Mouse (Mus musculus) brain, embryonic 14.5 days (tissue): ENCODE measurements at regions not wholly inside any gene's neighbourhood (a gene's known extent, or its start where the extent isn't known, plus 50 kb on each side); places are given as distances from the start of the nearest gene placed in this dataset.

Source experiments
- CTCF ChIP-seq: fragments of 200-500 bp; IDR thresholded peaks from 2 replicates; pipeline ENCODE4 v1.5.1; 2012; ENCODE audit warnings: inconsistent platforms, mild to moderate bottlenecking, moderate library complexity, borderline replicate concordance; ENCODE audit not compliant: insufficient read depth, insufficient read length; ENCODE audit errors: extremely low read depth
- POLR2A ChIP-seq: fragments of 200-500 bp; IDR thresholded peaks from 2 replicates; pipeline ENCODE4 v1.6.1; 2012; ENCODE audit warnings: mild to moderate bottlenecking, inconsistent platforms, borderline replicate concordance; ENCODE audit not compliant: poor library complexity, insufficient read depth, insufficient read length, severe bottlenecking; ENCODE audit errors: extremely low read depth

DNA sequence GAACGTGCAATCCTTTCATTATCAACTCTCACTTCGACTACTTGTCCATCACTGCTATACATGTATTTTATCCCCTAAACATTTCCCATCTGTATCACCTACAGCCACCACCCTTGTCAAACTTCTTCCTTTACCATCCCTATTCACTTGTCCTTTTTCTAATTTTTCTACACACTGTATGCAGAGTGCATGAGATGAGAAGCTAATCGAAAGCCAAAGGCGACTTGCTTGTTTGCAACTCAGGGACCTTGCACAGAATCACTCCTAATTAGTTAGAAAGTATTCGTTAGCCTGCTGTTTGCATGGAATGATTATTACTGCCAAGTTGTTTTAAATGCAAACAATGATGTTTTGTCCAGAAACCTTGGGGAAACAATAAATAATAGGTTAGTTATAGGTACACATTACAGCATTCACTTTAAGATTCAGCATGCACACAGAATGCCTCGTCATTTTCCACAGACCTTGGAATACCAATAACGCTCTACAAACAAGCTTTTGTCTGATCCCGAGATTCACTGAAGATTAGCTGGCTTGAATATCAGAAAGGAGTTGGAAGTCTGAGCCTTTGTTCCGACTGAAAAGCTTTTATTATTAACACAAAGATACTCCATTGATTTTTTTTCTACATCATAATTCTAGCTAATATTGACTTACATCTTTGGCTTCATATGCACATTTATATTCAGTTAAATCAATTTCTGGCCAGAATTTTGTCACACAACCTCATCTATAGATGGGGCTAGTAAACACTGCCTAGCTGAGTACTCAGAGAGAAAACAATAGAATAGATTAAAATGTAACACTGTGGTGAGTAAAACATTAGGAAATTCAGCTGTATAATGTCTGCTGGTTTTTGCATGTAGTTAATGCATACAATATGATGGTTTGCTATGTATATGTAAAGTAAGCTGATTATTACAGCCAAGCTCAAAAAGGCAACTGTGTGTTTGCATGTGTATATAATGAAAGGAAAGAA is 130.4 kb upstream of the Cxadr start:
- TF ChIP-seq CTCF: no peak
- TF ChIP-seq POLR2A: no peak
